Mouse (Mus musculus): ENCODE measurements at regions not wholly inside any gene's neighbourhood (a gene's known extent, or its start where the extent isn't known, plus 50 kb on each side); places are given as distances from the start of the nearest gene placed in this dataset.

- DNase-seq (ENCODE audit: low spot score) = no peak
Observed at GRCm38 (mm10) chr1:61135597-61136545, 158.1 kb downstream of the Icos start.

- no peak for DNase-seq (ENCODE audit: low spot score)
Observed at GRCm38 (mm10) chr1:61137210-61137885, 159.6 kb downstream of the Icos start.

- DNase-seq (ENCODE audit: low spot score) = no peak
Observed at GRCm38 (mm10) chr1:61137954-61138353, 160.2 kb downstream of the Icos start.

- DNase-seq (ENCODE audit: low spot score) = no peak
Observed at GRCm38 (mm10) chr1:61139291-61139983, 161.7 kb downstream of the Icos start.

- DNase-seq (ENCODE audit: low spot score) = no peak
Observed at GRCm38 (mm10) chr1:61139984-61140648, 162.4 kb downstream of the Icos start.

GRCm38 (mm10) chr1:61140870-61141591, 163.3 kb downstream of the Icos start:
- no peak for DNase-seq (ENCODE audit: low spot score)

GRCm38 (mm10) chr1:61141592-61141930, 163.8 kb downstream of the Icos start:
- no peak for DNase-seq (ENCODE audit: low spot score)

- DNase-seq (ENCODE audit: low spot score) = no peak
Observed at GRCm38 (mm10) chr1:61141952-61142351, 164.2 kb downstream of the Icos start.

GRCm38 (mm10) chr1:61143030-61143753, 165.5 kb downstream of the Icos start:
- DNase-seq (ENCODE audit: low spot score) = no peak

- DNase-seq (ENCODE audit: low spot score) = no peak
Observed at GRCm38 (mm10) chr1:61143754-61144066, 166.0 kb downstream of the Icos start.

GRCm38 (mm10) chr1:61145013-61145412, 167.3 kb downstream of the Icos start:
- DNase-seq (ENCODE audit: low spot score) = no peak

- no peak for DNase-seq (ENCODE audit: low spot score)
Observed at GRCm38 (mm10) chr1:61145572-61145971, 167.8 kb downstream of the Icos start.

GRCm38 (mm10) chr1:61146222-61146723, 168.5 kb downstream of the Icos start:
- no peak for DNase-seq (ENCODE audit: low spot score)

GRCm38 (mm10) chr1:61151742-61152141, 174.0 kb downstream of the Icos start:
- DNase-seq (ENCODE audit: low spot score) = no peak

- no peak for DNase-seq (ENCODE audit: low spot score)
Observed at GRCm38 (mm10) chr1:61152157-61152556, 174.4 kb downstream of the Icos start.

- DNase-seq (ENCODE audit: low spot score) = no peak
Observed at GRCm38 (mm10) chr1:61154216-61154615, 176.5 kb downstream of the Icos start.

GRCm38 (mm10) chr1:61157271-61157670, 179.5 kb downstream of the Icos start:
- no peak for DNase-seq (ENCODE audit: low spot score)

GRCm38 (mm10) chr1:61160505-61160904, 182.8 kb downstream of the Icos start:
- DNase-seq (ENCODE audit: low spot score) = no peak

- no peak for DNase-seq (ENCODE audit: low spot score)
Observed at GRCm38 (mm10) chr1:61164271-61164670, 186.5 kb downstream of the Icos start.

- no peak for DNase-seq (ENCODE audit: low spot score)
Observed at GRCm38 (mm10) chr1:61171941-61172340, 194.2 kb downstream of the Icos start.

- no peak for DNase-seq (ENCODE audit: low spot score)
Observed at GRCm38 (mm10) chr1:61172946-61173345, 195.2 kb downstream of the Icos start.
